Mouse (Mus musculus) heart, embryonic 15.5 days (tissue): ENCODE data around the gene Bend6. TPM values are rescaled to one million over a fixed set of nuclear protein-coding genes. Genes with fewer than 3 reads are reported as not detected.

Experiments
- ATAC-seq: fragments of 200-750 bp; cut with Nextera tagmentation; replicated peaks from 2 replicates; pipeline ENCODE4 v1.8.0; 2017; ENCODE audit warnings: low read depth, moderate TSS enrichment; ENCODE audit not compliant: insufficient number of reproducible peaks, insufficient read depth, low FRiP score
- H3K27ac ChIP-seq: fragments of 300-500 bp; sonication (generic); 2 replicates; pipeline ENCODE4 v1.5.1; 2015; ENCODE audit warnings: mild to moderate bottlenecking, inconsistent platforms
- H3K27me3 ChIP-seq: fragments of 300-500 bp; sonication (generic); 2 replicates; pipeline ENCODE4 v1.6.1; 2015; ENCODE audit warnings: inconsistent platforms
- H3K36me3 ChIP-seq: fragments of 300-500 bp; sonication (generic); 2 replicates; pipeline ENCODE4 v1.6.1; 2015; ENCODE audit warnings: mild to moderate bottlenecking, inconsistent platforms
- H3K4me1 ChIP-seq: fragments of 300-500 bp; sonication (generic); replicated peaks from 2 replicates; pipeline ENCODE4 v1.6.1; 2015; ENCODE audit warnings: inconsistent platforms
- H3K4me2 ChIP-seq: fragments of 300-500 bp; sonication (generic); 2 replicates; pipeline ENCODE4 v1.6.1; 2015; ENCODE audit warnings: inconsistent platforms, mild to moderate bottlenecking, moderate library complexity
- H3K4me3 ChIP-seq: fragments of 300-500 bp; sonication (generic); 2 replicates; pipeline ENCODE4 v1.5.1; 2015; ENCODE audit warnings: mild to moderate bottlenecking, inconsistent platforms
- H3K9ac ChIP-seq: fragments of 300-500 bp; sonication (generic); 2 replicates; pipeline ENCODE4 v1.6.1; 2015; ENCODE audit warnings: mild to moderate bottlenecking, inconsistent platforms
- H3K9me3 ChIP-seq: fragments of 300-500 bp; sonication (generic); replicated peaks from 2 replicates; pipeline ENCODE4 v1.6.1; 2016; ENCODE audit warnings: inconsistent platforms
- WGBS: fragments of 180-500 bp; shearing (Covaris S2); methylation state at CpG from one replicate; pipeline ENCODE4 v1.1.7; 2015; ENCODE audit warnings: mixed read lengths; 5-methylcytosine and 5-hydroxymethylcytosine counted together
- polyA plus RNA-seq: library from polyadenylated mRNA; unstranded; fragments of >200 nt; fragmentation: Nextera tagmentation; extraction: Ambion mirVana; gene quantifications from 2 replicates; pipeline ENCODE4 v1.2.1, GENCODE M21; 2015

Bend6 gene
- polyA plus RNA-seq, 1 experiment from 2014 or later, result 3.6 TPM

GRCm38 (mm10) chr1:33906927-33907326, 689 bp downstream of the Bend6 start:
- Histone ChIP-seq H3K4me3 (peak overlapping the region; percentile 73), H3K4me1 (peaks cover 24% of the 10 kb centered on the region), H3K36me3 (no peaks in the 10 kb centered on the region), H3K9ac (peak overlapping the region; percentile 64), H3K4me2 (peak overlapping the region; percentile 94), H3K27ac (no peak overlapping the region), H3K9me3 (no peaks in the 10 kb centered on the region), H3K27me3 (peaks cover 27% of the 10 kb centered on the region; the same call in 1 of the 2 replicates)
- 5% methylated on average over 20 of the region's 20 CpGs for WGBS
- no peak for ATAC-seq

- no peak for ATAC-seq
- H3K27ac ChIP-seq, result no peak overlapping the region
- no peak overlapping the region for H3K4me2 ChIP-seq
- no peaks in the 10 kb centered on the region for H3K9me3 ChIP-seq
- H3K4me3 ChIP-seq, result no peak overlapping the region
- H3K36me3 ChIP-seq, result no peaks in the 10 kb centered on the region
- 47% methylated on average over 10 of the region's 10 CpGs for WGBS
- no peak overlapping the region for H3K9ac ChIP-seq
- peaks cover 27% of the 10 kb centered on the region; the same call in 1 of the 2 replicates for H3K27me3 ChIP-seq
- H3K4me1 ChIP-seq, result peaks cover 24% of the 10 kb centered on the region
Measured at GRCm38 (mm10) chr1:33906216-33906615, 1.4 kb downstream of the Bend6 start.

- peaks cover 15% of the 10 kb centered on the region for H3K4me1 ChIP-seq
- H3K4me3 ChIP-seq, result peak overlapping the region; percentile 18
- H3K9me3 ChIP-seq, result no peaks in the 10 kb centered on the region
- H3K4me2 ChIP-seq, result peak overlapping the region; percentile 47
- peaks cover 22% of the 10 kb centered on the region; the same call in 1 of the 2 replicates for H3K27me3 ChIP-seq
- 28% methylated on average over 9 of the region's 9 CpGs for WGBS
- no peaks in the 10 kb centered on the region for H3K36me3 ChIP-seq
- 0 out of 2 replicates have a peak overlapping the region, but pooled peaks have one; percentile 6 for H3K9ac ChIP-seq
- ATAC-seq, result no peak
- no peak overlapping the region for H3K27ac ChIP-seq
Measured at GRCm38 (mm10) chr1:33903587-33903986, 4.0 kb downstream of the Bend6 start.

- no peak overlapping the region for H3K4me2 ChIP-seq
- H3K27ac ChIP-seq, result no peak overlapping the region
- no peaks in the 10 kb centered on the region for H3K36me3 ChIP-seq
- no peak overlapping the region for H3K4me3 ChIP-seq
- peaks cover 14% of the 10 kb centered on the region for H3K4me1 ChIP-seq
- H3K9ac ChIP-seq, result no peak overlapping the region
- H3K27me3 ChIP-seq, result no peaks in the 10 kb centered on the region
- 72% methylated on average over 8 of the region's 8 CpGs for WGBS
- H3K9me3 ChIP-seq, result no peaks in the 10 kb centered on the region
- no peak for ATAC-seq
Measured at GRCm38 (mm10) chr1:33900175-33900574, 7.4 kb downstream of the Bend6 start.

GRCm38 (mm10) chr1:33898373-33898772, 9.2 kb downstream of the Bend6 start:
- Histone ChIP-seq H3K27ac (no peak overlapping the region), H3K27me3 (no peaks in the 10 kb centered on the region), H3K9ac (no peak overlapping the region), H3K36me3 (no peaks in the 10 kb centered on the region), H3K4me2 (no peak overlapping the region), H3K4me1 (peaks cover 11% of the 10 kb centered on the region), H3K4me3 (no peak overlapping the region), H3K9me3 (no peaks in the 10 kb centered on the region)
- 83% methylated on average over 6 of the region's 6 CpGs for WGBS
- ATAC-seq, result no peak

- Histone ChIP-seq H3K36me3 (no peaks in the 10 kb centered on the region), H3K9me3 (no peaks in the 10 kb centered on the region), H3K27me3 (no peaks in the 10 kb centered on the region), H3K4me2 (no peak overlapping the region), H3K27ac (no peak overlapping the region), H3K4me1 (peaks cover 9% of the 10 kb centered on the region), H3K9ac (no peak overlapping the region), H3K4me3 (no peak overlapping the region)
- WGBS, result 74% methylated on average over 11 of the region's 11 CpGs
- no peak for ATAC-seq
Measured at GRCm38 (mm10) chr1:33897426-33897825, 10.2 kb downstream of the Bend6 start.

GRCm38 (mm10) chr1:33896666-33897065, 10.9 kb downstream of the Bend6 start:
- no peak overlapping the region for H3K4me3 ChIP-seq
- no peaks in the 10 kb centered on the region for H3K36me3 ChIP-seq
- H3K9me3 ChIP-seq, result no peaks in the 10 kb centered on the region
- H3K9ac ChIP-seq, result no peak overlapping the region
- H3K27ac ChIP-seq, result no peak overlapping the region; the same call in 1 of the 2 replicates
- H3K27me3 ChIP-seq, result no peaks in the 10 kb centered on the region
- ATAC-seq, result no peak
- no peak overlapping the region for H3K4me2 ChIP-seq
- 51% methylated on average over 4 of the region's 4 CpGs for WGBS
- peaks cover 9% of the 10 kb centered on the region for H3K4me1 ChIP-seq

GRCm38 (mm10) chr1:33896116-33896515, 11.5 kb downstream of the Bend6 start:
- Histone ChIP-seq H3K9me3 (no peaks in the 10 kb centered on the region), H3K27me3 (no peaks in the 10 kb centered on the region), H3K36me3 (no peaks in the 10 kb centered on the region), H3K4me3 (no peak overlapping the region), H3K4me2 (no peak overlapping the region), H3K9ac (no peak overlapping the region), H3K4me1 (peaks cover 9% of the 10 kb centered on the region), H3K27ac (no peak overlapping the region)
- WGBS, result 44% methylated on average over 6 of the region's 6 CpGs
- ATAC-seq, result no peak

- no peak overlapping the region for H3K27ac ChIP-seq
- H3K4me3 ChIP-seq, result no peak overlapping the region
- H3K4me2 ChIP-seq, result no peak overlapping the region
- no peaks in the 10 kb centered on the region for H3K36me3 ChIP-seq
- WGBS, result 59% methylated on average over 10 of the region's 10 CpGs
- ATAC-seq, result no peak
- no peaks in the 10 kb centered on the region for H3K27me3 ChIP-seq
- peaks cover 9% of the 10 kb centered on the region for H3K4me1 ChIP-seq
- H3K9me3 ChIP-seq, result no peaks in the 10 kb centered on the region
- no peak overlapping the region for H3K9ac ChIP-seq
Measured at GRCm38 (mm10) chr1:33892784-33893183, 14.8 kb downstream of the Bend6 start.

- no peak overlapping the region for H3K27ac ChIP-seq
- ATAC-seq, result no peak
- H3K4me2 ChIP-seq, result peak overlapping the region; percentile 55
- H3K4me1 ChIP-seq, result peaks cover 5% of the 10 kb centered on the region
- peak overlapping the region; percentile 38 for H3K4me3 ChIP-seq
- H3K9me3 ChIP-seq, result no peaks in the 10 kb centered on the region
- no peaks in the 10 kb centered on the region for H3K36me3 ChIP-seq
- H3K27me3 ChIP-seq, result no peaks in the 10 kb centered on the region
- peak overlapping the region; percentile 28; the same call in 1 of the 2 replicates for H3K9ac ChIP-seq
- 10% methylated on average over 18 of the region's 18 CpGs for WGBS
Measured at GRCm38 (mm10) chr1:33883102-33883839, 24.3 kb downstream of the Bend6 start.

- Histone ChIP-seq H3K9me3 (no peaks in the 10 kb centered on the region), H3K4me1 (no peaks in the 10 kb centered on the region), H3K36me3 (no peaks in the 10 kb centered on the region), H3K27me3 (no peaks in the 10 kb centered on the region), H3K4me2 (no peak overlapping the region), H3K4me3 (no peak overlapping the region), H3K27ac (no peak overlapping the region), H3K9ac (no peak overlapping the region)
- 67% methylated on average over 7 of the region's 7 CpGs for WGBS
- ATAC-seq, result no peak
Measured at GRCm38 (mm10) chr1:33878170-33878569, 29.4 kb downstream of the Bend6 start.

- H3K36me3 ChIP-seq, result no peaks in the 10 kb centered on the region
- H3K27ac ChIP-seq, result no peak overlapping the region
- no peak overlapping the region for H3K4me3 ChIP-seq
- H3K27me3 ChIP-seq, result no peaks in the 10 kb centered on the region
- 82% methylated on average over 3 of the region's 3 CpGs for WGBS
- no peak overlapping the region for H3K9ac ChIP-seq
- ATAC-seq, result no peak
- no peak overlapping the region for H3K4me2 ChIP-seq
- no peaks in the 10 kb centered on the region for H3K4me1 ChIP-seq
- no peaks in the 10 kb centered on the region for H3K9me3 ChIP-seq
Measured at GRCm38 (mm10) chr1:33876416-33876815, 31.2 kb downstream of the Bend6 start.
